Mouse (Mus musculus) stomach, postnatal 0 days (tissue): ENCODE results near the gene Abr.

Experiments used
- CTCF ChIP-seq: IDR thresholded peaks from 2 replicates; pipeline ENCODE4 v1.5.1; 2016; ENCODE audit warnings: antibody characterized with exemption, low read depth, mild to moderate bottlenecking, moderate library complexity
- EP300 ChIP-seq: optimal IDR thresholded peaks from 2 replicates; pipeline ENCODE3; 2016; ENCODE audit warnings: antibody characterized with exemption

DNA sequence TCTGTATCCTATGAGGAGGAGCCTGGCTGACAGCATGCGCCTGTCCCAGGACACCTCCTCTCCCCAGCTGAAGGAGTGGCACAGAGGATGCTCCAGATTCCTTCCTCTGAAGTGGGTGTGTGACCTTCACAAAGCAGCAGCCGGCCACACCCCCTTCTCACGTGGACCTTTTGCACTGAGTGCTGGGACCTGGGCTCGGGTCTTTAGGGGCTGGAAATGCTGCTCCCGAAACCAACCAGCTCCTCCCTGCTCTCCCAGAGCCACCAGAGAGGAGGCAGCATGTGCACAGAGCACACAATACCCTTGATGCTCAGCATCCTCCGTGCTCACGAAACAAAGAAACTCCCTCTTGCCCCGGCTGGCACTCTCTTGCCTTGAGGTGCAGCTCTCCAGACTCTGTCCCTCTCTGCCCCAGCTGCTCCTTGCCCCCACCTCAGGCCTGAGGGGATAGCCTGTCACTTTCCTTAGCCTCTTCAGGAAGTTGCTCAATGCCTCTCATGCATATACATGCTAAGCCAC lies 154.6 kb downstream of the Abr start:
- TF ChIP-seq CTCF, result no peak
- no peak for TF ChIP-seq EP300
